Mouse (Mus musculus) E14TG2a.4 (cell line): Measurements from ENCODE around the gene Tln2.

Source experiments
- CTCF ChIP-seq: conservative IDR thresholded peaks from 2 replicates; pipeline ENCODE4 v1.5.1; 2014; ENCODE audit warnings: low read length
- POU5F1 ChIP-seq: IDR thresholded peaks from 2 replicates; pipeline ENCODE4 v1.6.1; 2014; ENCODE audit warnings: low read length, borderline replicate concordance

DNA sequence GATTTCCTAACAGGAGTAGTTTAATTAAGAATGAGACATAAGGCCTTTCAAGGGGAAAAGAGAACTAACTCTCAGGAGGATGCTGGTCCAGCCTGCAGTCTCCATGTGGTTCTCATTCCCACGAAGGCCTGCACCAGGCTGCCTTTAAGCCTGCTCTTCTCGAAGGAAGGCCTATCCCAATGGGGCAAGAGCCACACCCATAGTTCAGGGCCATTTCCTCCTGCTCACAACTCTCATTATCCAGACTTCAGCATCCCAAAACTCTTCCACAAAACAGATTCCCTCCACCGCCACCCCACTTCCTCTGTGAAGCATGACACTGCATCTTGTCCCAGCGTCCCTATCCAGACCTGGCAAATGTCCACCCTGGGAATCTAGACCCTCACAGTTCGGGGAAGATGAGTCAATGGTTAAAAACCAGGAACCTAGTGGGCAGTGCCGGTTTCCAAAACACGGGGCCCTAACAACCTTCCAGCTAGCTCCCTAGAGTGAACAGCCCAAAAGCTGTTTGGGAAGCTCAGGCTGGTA lies 15.3 kb upstream of the Tln2 start:
- TF ChIP-seq CTCF (no peak), POU5F1 (no peak)
